Mouse (Mus musculus) CH12.LX (cell line): Measurements from ENCODE around the gene Saal1. TPM values are rescaled to one million over a fixed set of nuclear protein-coding genes. Genes with fewer than 3 reads are reported as not detected.

Source experiments
- DNase-seq: peaks from one replicate; pipeline ENCODE4 v3.0.0-alpha.2; 2013; ENCODE audit errors: extremely low read depth
- H3K27ac ChIP-seq: 2 replicates; pipeline ENCODE4 v1.5.1; 2012; ENCODE audit warnings: low read depth, mild to moderate bottlenecking, control low read depth, moderate library complexity; ENCODE audit not compliant: insufficient read depth
- H3K27me3 ChIP-seq: replicated peaks from 2 replicates; pipeline ENCODE3; 2012; ENCODE audit warnings: inconsistent platforms
- H3K36me3 ChIP-seq, 2 experiments: replicated peaks in 1 of 2; 2 replicates each; pipeline versions ENCODE3 to v1.6.1; 2012; ENCODE audit warnings: inconsistent platforms in 1 of 2, low read length in 1 of 2, mild to moderate bottlenecking in 1 of 2, mixed read lengths in 1 of 2, moderate library complexity in 1 of 2; ENCODE audit not compliant: control insufficient read depth in 1 of 2, insufficient read depth in 1 of 2
- H3K4me1 ChIP-seq, 2 experiments: 2 replicates each; pipeline ENCODE4 v1.6.1; 2012; ENCODE audit warnings: inconsistent platforms in 1 of 2, moderate library complexity in 1 of 2; ENCODE audit not compliant: insufficient read depth in 2 of 2, control insufficient read depth in 1 of 2
- H3K4me2 ChIP-seq: 2 replicates; pipeline ENCODE4 v1.6.1; 2012; ENCODE audit warnings: low read depth, mild to moderate bottlenecking, control low read depth; ENCODE audit not compliant: poor library complexity, insufficient read depth, severe bottlenecking
- H3K4me3 ChIP-seq, 3 experiments: fragments of 150-350 bp in 1 of 3; sonication (generic) in 1 of 3; replicated peaks in 1 of 3; 2 replicates each; pipeline versions ENCODE3 to v1.5.1; 2011 to 2012; ENCODE audit warnings: low read depth in 2 of 3, low read length in 2 of 3, mild to moderate bottlenecking in 2 of 3, moderate library complexity in 2 of 3, control low read depth in 1 of 3, improper control_type of control experiment in 1 of 3, inconsistent platforms in 1 of 3, mixed read lengths in 1 of 3; ENCODE audit not compliant: poor library complexity in 1 of 3
- H3K79me2 ChIP-seq: replicated peaks from 2 replicates; pipeline ENCODE4 v1.6.1; 2012; ENCODE audit warnings: mild to moderate bottlenecking, moderate library complexity; ENCODE audit not compliant: control insufficient read depth, poor library complexity, insufficient read depth, severe bottlenecking; ENCODE audit errors: extremely low read depth
- H3K9ac ChIP-seq: 2 replicates; pipeline ENCODE4 v1.6.1; 2012; ENCODE audit warnings: low read depth, mild to moderate bottlenecking, control low read depth, moderate library complexity; ENCODE audit not compliant: insufficient read depth
- H3K9me3 ChIP-seq: replicated peaks from 2 replicates; pipeline ENCODE3; 2012; ENCODE audit warnings: low read length, inconsistent platforms, mixed read lengths
- CTCF ChIP-seq, 2 experiments: IDR thresholded peaks in 1 of 2; conservative IDR thresholded peaks in 1 of 2; 2 replicates each; pipeline ENCODE4 v1.5.1; 2011 to 2012; ENCODE audit warnings: low read depth in 2 of 2, low read length in 2 of 2, improper control_type of control experiment in 1 of 2, inconsistent platforms in 1 of 2, mild to moderate bottlenecking in 1 of 2, moderate library complexity in 1 of 2
- EP300 ChIP-seq: IDR thresholded peaks from 2 replicates; pipeline ENCODE4 v1.6.1; 2011; ENCODE audit warnings: low read length, improper control_type of control experiment
- HCFC1 ChIP-seq: IDR thresholded peaks from 2 replicates; pipeline ENCODE4 v1.6.1; 2012; ENCODE audit warnings: low read depth, mild to moderate bottlenecking, inconsistent platforms, low read length, improper control_type of control experiment
- KAT2A ChIP-seq: IDR thresholded peaks from 2 replicates; pipeline ENCODE4 v1.6.1; 2012; ENCODE audit warnings: low read length, improper control_type of control experiment, inconsistent platforms; ENCODE audit not compliant: insufficient replicate concordance
- MAFK ChIP-seq: IDR thresholded peaks from 2 replicates; pipeline ENCODE4 v1.6.1; 2011; ENCODE audit warnings: low read length, improper control_type of control experiment; ENCODE audit not compliant: insufficient replicate concordance
- MAX ChIP-seq: IDR thresholded peaks from 2 replicates; pipeline ENCODE4 v1.6.1; 2011; ENCODE audit warnings: low read length, improper control_type of control experiment
- MAZ ChIP-seq: IDR thresholded peaks from 2 replicates; pipeline ENCODE4 v1.6.1; 2012; ENCODE audit warnings: low read depth, mild to moderate bottlenecking, inconsistent platforms, low read length, improper control_type of control experiment, moderate library complexity
- MEF2A ChIP-seq: IDR thresholded peaks from 2 replicates; pipeline ENCODE4 v1.6.1; 2014; ENCODE audit warnings: low read depth, mild to moderate bottlenecking, inconsistent platforms, low read length, improper control_type of control experiment, borderline replicate concordance
- MXI1 ChIP-seq: IDR thresholded peaks from 2 replicates; pipeline ENCODE4 v1.6.1; 2011; ENCODE audit warnings: mild to moderate bottlenecking, low read depth, low read length, improper control_type of control experiment
- MYC ChIP-seq: IDR thresholded peaks from 2 replicates; pipeline ENCODE4 v1.6.1; 2011; ENCODE audit warnings: low read depth, mild to moderate bottlenecking, improper control_type of control experiment, low read length
- NELFE ChIP-seq: IDR thresholded peaks from 2 replicates; pipeline ENCODE4 v1.6.1; 2011; ENCODE audit warnings: low read depth, low read length, improper control_type of control experiment
- POLR2A ChIP-seq: IDR thresholded peaks from 2 replicates; pipeline ENCODE4 v1.6.1; 2011; ENCODE audit warnings: low read depth, mild to moderate bottlenecking, improper control_type of control experiment, low read length
- POLR2AphosphoS2 ChIP-seq: IDR thresholded peaks from 2 replicates; pipeline ENCODE4 v1.6.1; 2011; ENCODE audit warnings: low read depth, low read length, improper control_type of control experiment
- RAD21 ChIP-seq: IDR thresholded peaks from 2 replicates; pipeline ENCODE4 v1.6.1; 2011; ENCODE audit warnings: low read depth, mild to moderate bottlenecking, low read length, improper control_type of control experiment, moderate library complexity
- SIN3A ChIP-seq: IDR thresholded peaks from 2 replicates; pipeline ENCODE4 v1.6.1; 2012; ENCODE audit warnings: low read length, improper control_type of control experiment, inconsistent platforms
- SMC3 ChIP-seq: IDR thresholded peaks from 2 replicates; pipeline ENCODE4 v1.6.1; 2011; ENCODE audit warnings: low read depth, low read length, improper control_type of control experiment
- TCF12 ChIP-seq: IDR thresholded peaks from 2 replicates; pipeline ENCODE4 v1.6.1; 2014; ENCODE audit warnings: low read depth, mild to moderate bottlenecking, inconsistent platforms, low read length, improper control_type of control experiment
- USF2 ChIP-seq: conservative IDR thresholded peaks from 2 replicates; pipeline ENCODE4 v1.6.1; 2011; ENCODE audit warnings: low read depth, low read length, improper control_type of control experiment
- ZKSCAN1 ChIP-seq: IDR thresholded peaks from 2 replicates; pipeline ENCODE4 v1.6.1; 2012; ENCODE audit warnings: low read depth, inconsistent platforms, low read length, improper control_type of control experiment, borderline replicate concordance
- ZNF384 ChIP-seq: IDR thresholded peaks from 2 replicates; pipeline ENCODE4 v1.6.1; 2012; ENCODE audit warnings: low read depth, low read length, improper control_type of control experiment, inconsistent platforms
- dilution Hi-C: fragments of 300-500 bp; cut with MboI; formaldehyde crosslinking; loops from 2 replicates; pipeline ENCODE4 v1.14.3; 2020; ENCODE audit warnings: low sequenced_read_pairs; ENCODE audit not compliant: extremely low pct_unique_long_range_greater_than_20kb, extremely low pct_ligation_motif_present
- in situ Hi-C: fragments of 300-500 bp; cut with MboI; formaldehyde crosslinking; loops from 3 replicates; pipeline ENCODE4 v1.14.3; 2019; ENCODE audit warnings: low sequenced_read_pairs, low pct_ligation_motif_present, low pct_unique_long_range_greater_than_20kb, mixed read lengths
- polyA plus RNA-seq: library from polyadenylated mRNA; unstranded; fragments of >175 nt; gene quantifications from 2 replicates; pipeline ENCODE4 v1.2.1, GENCODE M21; 2012; ENCODE audit warnings: low read depth; ENCODE audit not compliant: insufficient read length
- total RNA-seq, 2 experiments: library from RNA; depleted of rRNA; stranded (reverse); fragments of 300-350 nt in 1 of 2; fragments of >200 nt in 1 of 2; gene quantifications; 2 replicates each; pipeline ENCODE4 v1.2.3; 2012 to 2014

The Saal1 gene
- total and polyA plus RNA-seq, 3 experiments, result 15.2 to 24.5 (median 16.6) TPM

- peaks cover 14% of the 10 kb centered on the region for H3K27me3 ChIP-seq
- no peaks in the 10 kb centered on the region for H3K9me3 ChIP-seq
- H3K79me2 ChIP-seq, result no peaks in the 10 kb centered on the region
- no peak for TF ChIP-seq POLR2AphosphoS2
- no peak for TF ChIP-seq MAFK
- TF ChIP-seq MEF2A, result no peak
- no peak for TF ChIP-seq MAZ
- TF ChIP-seq HCFC1, result no peak
- no peak for TF ChIP-seq ZKSCAN1
- TF ChIP-seq KAT2A, result no peak
- no peak for TF ChIP-seq ZNF384
- TF ChIP-seq EP300, result no peak
- no peak for TF ChIP-seq MAX
- TF ChIP-seq TCF12, result no peak
- no peak for TF ChIP-seq POLR2A
- no peak overlapping the region for H3K27ac ChIP-seq
- 0 out of 2 replicates have a peak overlapping the region, but pooled peaks have one; percentile 10 for H3K4me2 ChIP-seq
- H3K9ac ChIP-seq, result no peak overlapping the region
- H3K4me1 ChIP-seq, result peaks cover 5 to 19% of the 10 kb centered on the region in 2 experiments; a peak in 3 of 4 replicates
- H3K36me3 ChIP-seq, result no peaks in the 10 kb centered on the region
- DNase-seq, result no peak
- H3K4me3 ChIP-seq, result no peak overlapping the region
- in situ Hi-C loops, result no loop called here
- dilution Hi-C loops, result no loop called here
Measured at GRCm38 (mm10) chr7:46667256-46667655, 43.2 kb downstream of the Saal1 start.

GRCm38 (mm10) chr7:46665236-46665635 lies 45.2 kb downstream of the Saal1 start:
- Histone ChIP-seq H3K4me1 (peaks cover 2 to 6% of the 10 kb centered on the region in 2 experiments; a peak in 3 of 4 replicates), H3K4me3 (no peak overlapping the region), H3K9me3 (no peaks in the 10 kb centered on the region), H3K27ac (no peak overlapping the region), H3K36me3 (no peaks in the 10 kb centered on the region), H3K4me2 (peak overlapping the region; percentile 48; the same call in 1 of the 2 replicates), H3K27me3 (peaks cover 14% of the 10 kb centered on the region), H3K9ac (no peak overlapping the region), H3K79me2 (no peaks in the 10 kb centered on the region)
- TF ChIP-seq KAT2A (no peak), SMC3 (peak; percentile 70), MYC (peak; percentile 89), CTCF (conservative IDR thresholded peaks at IDR 0.05 in 1 of 2, IDR thresholded peaks at IDR 0.05 in 1 of 2; ENCODE audit: low read depth in 2 of 2, low read length in 2 of 2) (peak; percentile 79 to 81), RAD21 (peak; percentile 51), MAX (peak; percentile 77), SIN3A (no peak), MXI1 (peak; percentile 55), NELFE (no peak), USF2 (no peak)
- DNase-seq, result peak; percentile 42
- dilution Hi-C loops, result no loop called here
- in situ Hi-C loops, result no loop called here
